Mouse (Mus musculus) c-Kit-negative CD71-positive TER-119-positive erythroid progenitor cells, embryonic 14.5 days (primary cell): Measurements from ENCODE around the gene Pkd1l2.

Source experiments
- DNase-seq: peaks from one replicate; pipeline ENCODE4 v3.0.0-alpha.2; 2013; ENCODE audit warnings: low read depth, low spot score

The Pkd1l2 gene

DNA sequence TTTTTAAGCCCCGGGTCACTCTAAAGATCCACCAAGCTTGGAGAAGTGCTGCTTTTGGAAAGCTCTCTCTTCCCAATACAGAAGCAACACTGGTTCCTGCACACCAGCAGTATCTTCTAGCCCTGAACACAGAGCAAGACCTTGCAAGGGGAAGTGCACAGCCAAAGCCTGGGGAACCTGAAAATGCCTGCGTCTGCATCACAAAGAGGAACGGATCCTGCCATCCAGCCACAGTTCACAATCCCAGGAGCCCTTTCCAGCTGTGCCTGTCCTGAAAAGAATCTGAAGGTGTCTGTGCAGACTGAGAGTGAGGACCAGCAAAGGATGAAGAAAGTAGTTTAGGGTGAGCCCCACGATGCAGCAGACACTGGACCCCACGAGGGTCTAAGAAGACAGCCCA lies 107.2 kb downstream of the Pkd1l2 start:
- DNase-seq = no peak

DNA sequence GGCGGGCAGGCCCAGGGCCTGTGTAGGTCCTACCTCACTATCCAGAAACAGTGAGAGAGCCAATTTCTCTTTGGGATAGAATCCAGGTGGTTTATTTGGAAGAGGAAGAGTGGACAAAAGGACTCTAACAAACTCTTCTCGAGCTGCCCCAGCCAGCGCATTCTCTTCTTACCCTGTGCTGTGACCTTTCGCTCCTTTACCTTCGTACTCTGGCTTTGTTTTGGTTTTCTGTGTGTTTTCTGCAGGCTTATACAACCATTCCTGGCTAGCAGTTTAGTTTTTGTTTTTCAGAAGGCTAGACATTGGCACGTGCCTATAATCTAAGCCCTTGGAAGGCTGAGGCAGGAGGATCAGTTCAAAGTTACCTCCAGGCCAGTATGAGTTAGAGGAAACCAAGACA lies 112.7 kb downstream of the Pkd1l2 start:
- DNase-seq = no peak

DNA sequence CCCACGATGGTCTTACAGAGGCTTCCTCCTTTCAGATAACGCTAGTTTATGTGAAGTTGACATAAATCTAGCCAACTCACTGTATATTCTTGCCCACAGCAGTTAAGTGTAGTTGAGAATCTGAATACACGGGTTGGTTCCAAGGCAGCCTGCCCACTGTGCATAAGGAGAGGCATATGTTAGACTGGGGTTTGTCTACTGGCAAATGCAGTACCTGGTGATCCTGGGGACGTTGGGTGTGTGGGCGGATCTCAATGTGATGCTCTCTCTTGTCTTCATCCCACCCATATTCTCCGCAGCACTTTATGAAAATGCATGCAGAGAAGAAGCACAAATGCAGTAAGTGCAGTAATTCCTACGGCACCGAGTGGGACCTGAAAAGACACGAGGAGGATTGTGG lies 127.8 kb downstream of the Pkd1l2 start:
- no peak for DNase-seq

DNA sequence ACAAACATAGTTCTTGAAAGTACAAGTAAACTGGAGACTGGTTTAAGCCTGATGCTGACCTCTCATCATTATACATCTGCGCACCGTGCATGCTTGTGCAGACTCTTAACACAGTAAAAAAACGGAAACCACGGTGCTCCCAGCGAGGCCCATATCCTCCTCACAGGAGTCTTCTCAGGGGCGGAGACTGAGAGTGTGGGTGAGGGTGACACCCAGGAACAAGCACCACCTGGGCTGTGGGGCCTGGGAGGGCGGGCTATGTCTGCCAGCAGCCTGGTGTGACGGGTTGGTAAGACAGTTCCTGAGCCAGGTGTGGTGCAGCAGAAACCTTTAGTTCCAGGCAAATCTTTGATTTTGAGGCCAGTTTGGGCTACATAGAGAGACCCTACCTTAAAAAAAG lies 129.8 kb downstream of the Pkd1l2 start:
- DNase-seq = no peak

DNA sequence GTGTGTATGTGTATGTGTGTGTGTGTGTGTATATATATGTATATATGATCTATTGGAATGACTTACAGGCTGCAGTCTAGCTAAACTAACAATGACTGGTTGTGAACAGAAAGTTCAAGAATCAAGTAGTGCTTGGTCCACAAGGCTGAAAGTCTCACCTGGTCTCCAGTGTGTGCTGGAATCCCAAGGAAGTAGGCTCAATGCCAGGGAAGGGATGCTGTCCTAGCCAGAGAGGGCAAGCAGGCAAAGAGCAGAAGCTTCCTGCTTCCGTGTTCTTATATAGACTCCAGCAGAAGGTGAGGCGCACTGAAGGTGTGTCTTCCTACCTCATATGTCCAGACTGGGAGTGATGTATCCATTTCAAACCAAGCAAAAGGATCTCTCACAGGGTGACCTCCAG lies 130.5 kb downstream of the Pkd1l2 start:
- no peak for DNase-seq

DNA sequence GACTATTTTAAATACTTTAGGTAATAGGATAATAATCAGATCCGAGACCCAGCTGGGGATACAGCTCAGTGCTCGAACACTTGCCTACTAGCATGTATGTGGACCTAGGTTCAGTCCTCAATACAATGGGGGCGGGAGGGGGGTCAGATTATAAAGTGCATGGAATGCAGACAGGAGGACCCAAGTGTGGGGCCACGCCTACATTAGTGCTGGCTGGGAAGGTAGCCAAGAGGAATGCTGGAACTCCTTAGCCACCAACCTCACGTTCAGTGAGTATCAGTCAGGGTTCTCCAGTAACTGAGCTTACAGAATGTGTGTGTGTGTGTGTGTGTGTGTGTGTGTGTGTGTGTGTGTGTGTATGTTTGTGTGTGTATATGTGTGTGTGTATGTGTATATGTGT lies 130.9 kb downstream of the Pkd1l2 start:
- DNase-seq = no peak

DNA sequence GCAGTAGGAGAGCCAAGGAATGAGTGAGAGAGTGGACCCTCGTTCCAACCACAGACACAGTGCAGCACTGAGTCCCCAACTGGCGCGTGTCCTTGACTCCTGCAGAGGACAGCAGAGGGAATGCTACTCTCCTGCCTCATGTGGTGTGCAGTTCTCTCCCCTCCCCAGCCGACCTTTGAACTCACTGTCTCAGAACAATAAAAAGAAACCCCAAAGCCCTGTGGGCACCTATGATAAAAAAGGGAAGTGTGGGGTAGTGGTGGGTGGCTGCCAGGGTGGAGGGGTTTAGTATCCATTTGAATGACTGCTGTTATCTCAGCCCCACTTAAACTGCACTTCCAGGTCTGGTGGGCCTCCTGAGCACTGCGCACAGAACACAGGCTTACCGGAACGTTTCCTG lies 134.7 kb downstream of the Pkd1l2 start:
- no peak for DNase-seq

DNA sequence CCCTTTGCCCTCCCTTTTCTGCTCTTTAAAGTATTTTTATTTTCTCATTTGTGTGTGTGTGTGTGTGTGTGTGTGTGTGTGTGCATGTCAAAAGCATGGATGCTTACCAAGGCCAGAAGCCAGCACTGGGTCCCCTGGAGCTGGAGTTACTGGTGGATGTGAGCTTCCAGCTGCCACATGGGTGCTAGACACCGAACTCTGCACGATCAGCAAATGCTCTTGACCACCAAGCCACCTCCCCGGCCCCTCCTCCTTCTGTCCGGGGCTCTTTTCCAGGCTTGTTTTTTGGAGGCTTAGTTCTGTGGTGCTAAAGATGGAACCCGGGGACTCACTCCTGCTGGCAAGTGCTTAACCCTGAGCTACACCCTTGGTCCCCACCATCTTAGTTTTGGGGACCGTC lies 135.4 kb downstream of the Pkd1l2 start:
- DNase-seq = no peak

DNA sequence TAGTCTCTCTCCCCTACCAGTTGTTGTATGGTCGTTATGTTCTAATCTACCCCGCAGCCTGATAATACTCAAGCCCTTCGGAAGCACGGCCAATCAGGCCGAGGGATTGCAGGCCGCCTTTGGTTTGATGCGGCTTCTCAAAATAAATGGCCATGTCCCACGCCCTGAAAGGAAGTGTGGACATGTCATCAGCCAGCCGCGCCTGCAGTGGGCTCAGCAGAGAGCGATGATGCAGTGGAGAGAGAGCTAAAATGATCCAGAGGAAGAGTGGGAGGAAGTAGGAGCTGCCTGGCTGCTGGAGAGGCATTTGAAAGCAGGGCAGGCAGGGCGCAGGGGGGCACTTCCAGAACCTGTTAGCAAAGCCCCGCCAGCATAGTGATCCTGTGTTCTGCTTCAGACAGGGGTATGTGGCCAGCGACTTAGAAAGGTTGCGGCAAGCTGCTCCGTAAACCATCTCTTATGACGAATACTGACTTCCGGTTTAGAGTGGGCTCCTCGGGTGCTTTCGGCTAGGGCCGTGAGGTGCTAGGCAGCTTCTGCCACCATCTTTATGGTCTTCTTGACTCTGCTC lies 135.9 kb downstream of the Pkd1l2 start:
- DNase-seq = no peak
